Mouse (Mus musculus) MEL (cell line): ENCODE results near the gene Ift52. TPM values are rescaled to one million over a fixed set of nuclear protein-coding genes. Genes with fewer than 3 reads are reported as not detected.

Source experiments
- DNase-seq: peaks from one replicate; pipeline ENCODE4 v3.0.0; 2011; ENCODE audit warnings: low read depth, low spot score
- H3K27ac ChIP-seq: 2 replicates; pipeline ENCODE4 v1.5.1; 2012; ENCODE audit warnings: low read depth, mild to moderate bottlenecking, control low read depth, low read length, moderate library complexity; ENCODE audit not compliant: control insufficient read depth
- H3K27me3 ChIP-seq, 2 experiments: fragments of 150-350 bp in 1 of 2; sonication (generic) in 1 of 2; 2 replicates each; pipeline ENCODE4 v1.6.1; 2012; ENCODE audit warnings: low read length in 2 of 2, mild to moderate bottlenecking in 2 of 2, improper control_type of control experiment in 1 of 2, moderate library complexity in 1 of 2; ENCODE audit not compliant: insufficient read depth in 2 of 2, control insufficient read depth in 1 of 2
- H3K36me3 ChIP-seq, 2 experiments: 2 replicates each; pipeline ENCODE4 v1.6.1; 2012 to 2014; ENCODE audit warnings: low read length in 2 of 2, improper control_type of control experiment in 1 of 2, inconsistent platforms in 1 of 2, mild to moderate bottlenecking in 1 of 2; ENCODE audit not compliant: insufficient read depth in 2 of 2, control insufficient read depth in 1 of 2
- H3K4me1 ChIP-seq, 2 experiments: fragments of 150-350 bp in 1 of 2; sonication (generic) in 1 of 2; 2 replicates each; pipeline ENCODE4 v1.6.1; 2012; ENCODE audit warnings: low read length in 2 of 2, improper control_type of control experiment in 1 of 2, mild to moderate bottlenecking in 1 of 2; ENCODE audit not compliant: insufficient read depth in 2 of 2, control insufficient read depth in 1 of 2
- H3K4me3 ChIP-seq, 2 experiments: fragments of 150-350 bp in 1 of 2; sonication (generic) in 1 of 2; 2 replicates each; pipeline ENCODE4 v1.5.1; 2012; ENCODE audit warnings: low read depth in 2 of 2, low read length in 2 of 2, mild to moderate bottlenecking in 2 of 2, moderate library complexity in 2 of 2, control low read depth in 1 of 2, improper control_type of control experiment in 1 of 2; ENCODE audit not compliant: control insufficient read depth in 1 of 2, insufficient read depth in 1 of 2
- H3K79me2 ChIP-seq: 2 replicates; pipeline ENCODE4 v1.6.1; 2012; ENCODE audit warnings: mild to moderate bottlenecking, low read length, moderate library complexity; ENCODE audit not compliant: control insufficient read depth, poor library complexity, insufficient read depth
- H3K9ac ChIP-seq: 2 replicates; pipeline ENCODE4 v1.6.1; 2012; ENCODE audit warnings: low read depth, mild to moderate bottlenecking, control low read depth, low read length, moderate library complexity; ENCODE audit not compliant: control insufficient read depth, poor library complexity, severe bottlenecking
- H3K9me3 ChIP-seq: fragments of 150-350 bp; sonication (generic); replicated peaks from 2 replicates; pipeline ENCODE4 v1.6.1; 2012; ENCODE audit warnings: mild to moderate bottlenecking, low read length, improper control_type of control experiment, moderate library complexity; ENCODE audit not compliant: insufficient read depth
- BHLHE40 ChIP-seq: IDR thresholded peaks from 2 replicates; pipeline ENCODE4 v1.6.1; 2012; ENCODE audit warnings: low read depth, mild to moderate bottlenecking, inconsistent platforms, low read length, improper control_type of control experiment, borderline replicate concordance
- CHD2 ChIP-seq: IDR thresholded peaks from 2 replicates; pipeline ENCODE4 v1.6.1; 2011; ENCODE audit warnings: low read length, improper control_type of control experiment
- CTCF ChIP-seq, 3 experiments: IDR thresholded peaks in 2 of 3; conservative IDR thresholded peaks in 1 of 3; 2 replicates each; pipeline ENCODE4 v1.5.1; 2011 to 2012; ENCODE audit warnings: low read length in 3 of 3, low read depth in 2 of 3, mild to moderate bottlenecking in 2 of 3, improper control_type of control experiment in 1 of 3, inconsistent platforms in 1 of 3, mixed read lengths in 1 of 3, moderate library complexity in 1 of 3; ENCODE audit not compliant: control insufficient read depth in 1 of 3, insufficient read depth in 1 of 3, poor library complexity in 1 of 3, severe bottlenecking in 1 of 3
- EP300 ChIP-seq, 2 experiments: IDR thresholded peaks; 2 replicates each; pipeline ENCODE4 v1.6.1; 2011; ENCODE audit warnings: improper control_type of control experiment in 2 of 2, low read length in 2 of 2, low read depth in 1 of 2, mild to moderate bottlenecking in 1 of 2
- GABPA ChIP-seq: IDR thresholded peaks from 2 replicates; pipeline ENCODE4 v1.6.1; 2012; ENCODE audit warnings: low read depth, mild to moderate bottlenecking, inconsistent platforms, low read length, improper control_type of control experiment, moderate library complexity
- GATA1 ChIP-seq: IDR thresholded peaks from 2 replicates; pipeline ENCODE4 v1.6.1; 2011; ENCODE audit warnings: low read depth, low read length, improper control_type of control experiment
- JUND ChIP-seq: IDR thresholded peaks from 2 replicates; pipeline ENCODE4 v1.6.1; 2011; ENCODE audit warnings: low read depth, mild to moderate bottlenecking, improper control_type of control experiment, low read length
- MAFK ChIP-seq: IDR thresholded peaks from 2 replicates; pipeline ENCODE4 v1.6.1; 2011; ENCODE audit warnings: low read depth, mild to moderate bottlenecking, low read length, improper control_type of control experiment, borderline replicate concordance
- MXI1 ChIP-seq: IDR thresholded peaks from 2 replicates; pipeline ENCODE4 v1.6.1; 2011; ENCODE audit warnings: mild to moderate bottlenecking, low read depth, low read length, improper control_type of control experiment
- MYC ChIP-seq: IDR thresholded peaks from 2 replicates; pipeline ENCODE4 v1.6.1; 2011; ENCODE audit warnings: low read depth, mild to moderate bottlenecking, low read length, improper control_type of control experiment, moderate library complexity
- NRF1 ChIP-seq: IDR thresholded peaks from 2 replicates; pipeline ENCODE4 v1.6.1; 2014; ENCODE audit warnings: low read depth, mild to moderate bottlenecking, inconsistent platforms, low read length, improper control_type of control experiment, moderate library complexity; ENCODE audit not compliant: poor library complexity, insufficient read depth, severe bottlenecking
- POLR2A ChIP-seq, 2 experiments: IDR thresholded peaks; 2 replicates each; pipeline ENCODE4 v1.6.1; 2011 to 2012; ENCODE audit warnings: low read length in 2 of 2, mild to moderate bottlenecking in 2 of 2, control low read depth in 1 of 2, improper control_type of control experiment in 1 of 2, low read depth in 1 of 2, moderate library complexity in 1 of 2; ENCODE audit not compliant: control insufficient read depth in 1 of 2, insufficient read depth in 1 of 2, poor library complexity in 1 of 2
- RCOR1 ChIP-seq: IDR thresholded peaks from 2 replicates; pipeline ENCODE4 v1.6.1; 2012; ENCODE audit warnings: low read depth, mild to moderate bottlenecking, inconsistent platforms, low read length, improper control_type of control experiment
- TAL1 ChIP-seq: IDR thresholded peaks from 2 replicates; pipeline ENCODE4 v1.6.1; 2012; ENCODE audit warnings: mild to moderate bottlenecking, inconsistent platforms, low read length, moderate library complexity, mixed read lengths
- TCF12 ChIP-seq: IDR thresholded peaks from 2 replicates; pipeline ENCODE4 v1.6.1; 2014; ENCODE audit warnings: low read depth, mild to moderate bottlenecking, inconsistent platforms, low read length, improper control_type of control experiment, moderate library complexity
- UBTF ChIP-seq: IDR thresholded peaks from 2 replicates; pipeline ENCODE4 v1.6.1; 2012; ENCODE audit warnings: low read depth, mild to moderate bottlenecking, inconsistent platforms, low read length, improper control_type of control experiment, moderate library complexity, borderline replicate concordance; ENCODE audit not compliant: insufficient read depth
- ZC3H11A ChIP-seq: IDR thresholded peaks from 2 replicates; pipeline ENCODE4 v1.6.1; 2012; ENCODE audit warnings: low read depth, mild to moderate bottlenecking, inconsistent platforms, low read length, improper control_type of control experiment
- ZKSCAN1 ChIP-seq: IDR thresholded peaks from 2 replicates; pipeline ENCODE4 v1.6.1; 2012; ENCODE audit warnings: low read depth, mild to moderate bottlenecking, inconsistent platforms, low read length, improper control_type of control experiment, moderate library complexity
- polyA plus RNA-seq, 2 experiments: library from polyadenylated mRNA; stranded (reverse) in 1 of 2; unstranded in 1 of 2; fragments of >175 nt in 1 of 2; fragments of >200 nt in 1 of 2; gene quantifications; 2 replicates each; pipeline versions ENCODE4 v1.2.1 to v1.2.4; 2012; ENCODE audit warnings: low replicate concordance in 2 of 2, low read depth in 1 of 2; ENCODE audit not compliant: insufficient read length in 2 of 2, insufficient read depth in 1 of 2, missing spikeins in 1 of 2
- total RNA-seq: library from RNA; depleted of rRNA; stranded (reverse); fragments of 300-350 nt; gene quantifications from 2 replicates; pipeline ENCODE4 v1.2.3, GENCODE M21; 2012

The Ift52 gene
- total and polyA plus RNA-seq, 3 experiments: 10.9 to 32.7 TPM; not detected in 1

DNA sequence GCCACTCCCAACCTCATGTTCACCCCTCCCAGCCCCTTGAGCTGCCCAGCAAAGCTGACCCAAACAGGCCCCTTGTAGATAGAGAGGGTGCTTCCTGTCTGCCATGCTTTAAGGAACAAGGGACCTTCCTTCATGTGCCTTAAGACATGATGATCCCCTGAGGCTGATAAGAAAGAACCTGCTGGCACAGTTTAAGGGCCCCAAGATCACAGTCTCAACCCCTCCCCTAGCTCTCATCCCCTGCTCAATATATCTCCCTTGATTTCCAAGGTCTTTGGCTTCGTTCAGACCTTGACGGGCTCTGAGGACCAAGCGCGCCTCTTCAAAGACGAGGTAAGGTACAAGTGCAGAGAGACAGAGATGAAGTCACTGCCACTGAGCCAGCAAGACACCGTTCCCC, 46.3 kb upstream of the Ift52 start:
- no peak overlapping the region for H3K9ac ChIP-seq
- H3K79me2 ChIP-seq: no peaks in the 10 kb centered on the region
- TF ChIP-seq CHD2 (no peak), CTCF (IDR thresholded peaks at IDR 0.05 in 2 of 3, conservative IDR thresholded peaks at IDR 0.05 in 1 of 3; ENCODE audit: control insufficient read depth in 1 of 3, insufficient read depth in 1 of 3, low read depth in 2 of 3, low read length in 3 of 3, poor library complexity in 1 of 3, severe bottlenecking in 1 of 3) (no peak), RCOR1 (no peak), BHLHE40 (no peak), ZC3H11A (no peak), GATA1 (no peak), MXI1 (no peak)
- peaks cover 0 to 5% of the 10 kb centered on the region in 2 experiments; a peak in 1 of 4 replicates for H3K4me1 ChIP-seq
- H3K4me3 ChIP-seq: no peak overlapping the region
- H3K27me3 ChIP-seq: no peaks in the 10 kb centered on the region
- no peaks in the 10 kb centered on the region for H3K36me3 ChIP-seq
- DNase-seq: no peak
- no peaks in the 10 kb centered on the region for H3K9me3 ChIP-seq
- H3K27ac ChIP-seq: no peak overlapping the region

DNA sequence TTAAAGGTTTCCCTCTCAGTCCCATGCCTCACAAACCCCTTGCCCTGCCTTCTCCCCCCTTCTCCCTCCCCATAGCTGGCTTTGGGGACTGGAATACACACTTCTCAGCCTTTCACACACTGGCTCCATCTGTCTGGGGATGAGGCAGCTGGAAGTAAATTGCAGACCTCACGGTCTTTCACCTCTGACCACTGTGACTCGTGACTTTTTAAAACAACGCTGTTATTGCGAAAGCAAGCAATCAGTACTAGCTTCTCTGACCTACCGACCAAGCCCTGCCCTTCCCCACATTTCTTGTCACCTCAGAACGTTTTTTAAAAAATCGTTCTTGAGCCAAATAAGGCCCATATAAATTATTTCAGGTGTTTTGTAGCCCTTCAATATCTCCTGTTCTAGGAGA, 44.4 kb upstream of the Ift52 start:
- H3K79me2 ChIP-seq: no peaks in the 10 kb centered on the region
- H3K9me3 ChIP-seq: no peaks in the 10 kb centered on the region
- TF ChIP-seq RCOR1: no peak
- TF ChIP-seq GATA1: no peak
- TF ChIP-seq JUND: no peak
- TF ChIP-seq NRF1: no peak
- TF ChIP-seq TCF12: no peak
- TF ChIP-seq ZKSCAN1: no peak
- no peak for TF ChIP-seq CTCF (IDR thresholded peaks at IDR 0.05 in 2 of 3, conservative IDR thresholded peaks at IDR 0.05 in 1 of 3; ENCODE audit: control insufficient read depth in 1 of 3, insufficient read depth in 1 of 3, low read depth in 2 of 3, low read length in 3 of 3, poor library complexity in 1 of 3, severe bottlenecking in 1 of 3)
- no peak for TF ChIP-seq CHD2
- TF ChIP-seq EP300 (IDR thresholded peaks at IDR 0.05; ENCODE audit: low read depth in 1 of 2, low read length in 2 of 2): no peak
- no peak for TF ChIP-seq UBTF
- TF ChIP-seq MYC: no peak
- no peak for TF ChIP-seq GABPA
- TF ChIP-seq MAFK: no peak
- no peak for TF ChIP-seq TAL1
- no peak for TF ChIP-seq MXI1
- TF ChIP-seq POLR2A (IDR thresholded peaks at IDR 0.05; ENCODE audit: control insufficient read depth in 1 of 2, insufficient read depth in 1 of 2, low read depth in 1 of 2, low read length in 2 of 2, poor library complexity in 1 of 2): no peak
- H3K4me1 ChIP-seq: peaks cover 0 to 5% of the 10 kb centered on the region in 2 experiments; a peak in 1 of 4 replicates
- H3K27me3 ChIP-seq: no peaks in the 10 kb centered on the region
- no peaks in the 10 kb centered on the region for H3K36me3 ChIP-seq
- no peak overlapping the region for H3K27ac ChIP-seq
- DNase-seq: no peak
- no peak overlapping the region for H3K4me3 ChIP-seq
- no peak overlapping the region for H3K9ac ChIP-seq
